Mouse (Mus musculus): ENCODE measurements around the gene H2-Aa. TPM values are rescaled to one million over a fixed set of nuclear protein-coding genes. Genes with fewer than 3 reads are reported as not detected.
A peak's percentile ranks its signal among the peaks of the same experiment; 100 is the strongest.

The H2-Aa gene
- total RNA-seq, 4 experiments from 2014 or later = 0.70 to 29.8 (median 13.8) TPM

- DNase-seq (ENCODE audit: low spot score in 2 of 2) = no peak
Observed at GRCm38 (mm10) chr17:34300691-34301566, 13.3 kb upstream of the H2-Aa start.

GRCm38 (mm10) chr17:34300071-34300470 lies 12.4 kb upstream of the H2-Aa start:
- no peak for DNase-seq (ENCODE audit: low spot score in 2 of 2)

GRCm38 (mm10) chr17:34299356-34299755 lies 11.7 kb upstream of the H2-Aa start:
- DNase-seq (ENCODE audit: low spot score in 2 of 2) = no peak

GRCm38 (mm10) chr17:34295891-34296794 lies 8.5 kb upstream of the H2-Aa start:
- no peak for DNase-seq (ENCODE audit: low spot score in 2 of 2)

GRCm38 (mm10) chr17:34295307-34295706 lies 7.7 kb upstream of the H2-Aa start:
- no peak for DNase-seq (ENCODE audit: low spot score in 2 of 2)

GRCm38 (mm10) chr17:34294249-34294648 lies 6.6 kb upstream of the H2-Aa start:
- no peak for DNase-seq (ENCODE audit: low spot score in 2 of 2)

GRCm38 (mm10) chr17:34293533-34293932 lies 5.9 kb upstream of the H2-Aa start:
- DNase-seq (ENCODE audit: low spot score in 2 of 2) = no peak

GRCm38 (mm10) chr17:34292570-34292969 lies 4.9 kb upstream of the H2-Aa start:
- no peak for DNase-seq (ENCODE audit: low spot score in 2 of 2)

DNA sequence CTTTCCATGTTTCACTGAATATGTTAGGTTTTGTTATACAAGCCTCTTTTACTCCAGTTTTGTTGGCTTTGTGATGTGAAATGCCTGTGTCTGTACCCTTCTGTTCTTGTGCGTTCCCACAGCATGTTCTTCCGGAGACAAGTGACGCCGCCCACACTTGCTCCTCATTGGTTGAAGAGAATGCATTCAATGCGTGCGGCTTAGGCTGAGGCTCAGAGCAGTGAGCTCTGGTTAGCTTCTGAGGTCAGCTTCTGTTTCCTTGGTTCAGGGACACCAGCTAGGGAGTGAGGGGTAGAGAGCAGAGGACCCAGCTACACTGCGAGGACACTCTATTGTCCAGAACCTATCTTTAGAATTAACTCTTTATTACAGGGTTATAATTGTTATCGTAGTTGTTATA lies 4.0 kb upstream of the H2-Aa start:
- peak; percentile 75 to 82 for DNase-seq (ENCODE audit: low spot score in 2 of 2)

GRCm38 (mm10) chr17:34288131-34288530 lies 508 bp upstream of the H2-Aa start:
- DNase-seq (ENCODE audit: low spot score in 2 of 2) = no peak

- DNase-seq (ENCODE audit: low spot score in 2 of 2) = no peak
Observed at GRCm38 (mm10) chr17:34286999-34287398, 624 bp downstream of the H2-Aa start.

GRCm38 (mm10) chr17:34286501-34286900 lies 1.1 kb downstream of the H2-Aa start:
- DNase-seq (ENCODE audit: low spot score in 2 of 2) = no peak

- no peak for DNase-seq (ENCODE audit: low spot score in 2 of 2)
Observed at GRCm38 (mm10) chr17:34285848-34286247, 1.8 kb downstream of the H2-Aa start.

DNA sequence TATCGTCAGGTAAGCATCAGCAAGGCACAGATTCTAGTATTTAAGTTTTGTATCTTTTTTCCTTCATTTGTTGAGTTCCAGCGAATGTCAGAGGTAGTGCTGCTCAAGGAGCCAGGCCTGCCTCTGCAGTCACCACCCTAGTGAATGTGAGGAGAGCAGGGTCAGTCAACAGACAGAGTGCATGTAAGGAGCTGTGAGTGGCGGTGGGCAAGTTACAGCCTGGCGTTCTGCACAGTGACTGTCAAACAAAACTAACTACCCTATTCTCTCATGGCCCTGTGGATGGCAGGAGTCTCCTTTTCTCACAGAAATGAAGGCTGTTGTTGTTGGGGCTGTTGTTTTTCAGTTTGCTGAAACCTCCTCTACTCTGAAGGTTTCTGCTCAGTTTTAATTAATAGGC lies 2.3 kb downstream of the H2-Aa start:
- DNase-seq (ENCODE audit: low spot score in 2 of 2) = no peak

DNA sequence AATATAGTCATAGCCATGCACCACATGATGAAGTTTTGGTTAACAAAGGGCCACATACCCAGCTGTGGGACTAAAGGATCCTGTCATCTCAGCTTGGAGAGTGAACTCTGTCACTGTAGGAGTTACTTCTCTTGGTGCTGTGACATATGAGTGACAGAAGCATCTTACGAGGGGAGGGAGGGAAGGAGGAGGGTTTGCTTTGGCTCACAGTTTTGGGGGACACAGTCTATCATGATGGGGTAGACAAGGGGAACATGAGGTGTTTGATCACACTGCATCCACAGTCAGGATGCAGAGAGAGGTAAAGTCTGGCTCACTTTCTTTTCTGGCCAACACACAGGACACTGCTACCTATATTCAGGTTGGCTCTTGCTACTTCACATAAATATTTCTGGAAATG lies 5.8 kb downstream of the H2-Aa start:
- DNase-seq (ENCODE audit: low spot score in 2 of 2) = no peak

GRCm38 (mm10) chr17:34280499-34281038 lies 7.1 kb downstream of the H2-Aa start:
- no peak for DNase-seq (ENCODE audit: low spot score in 2 of 2)

GRCm38 (mm10) chr17:34272102-34272501 lies 15.5 kb downstream of the H2-Aa start:
- DNase-seq (ENCODE audit: low spot score in 2 of 2) = no peak

- no peak for DNase-seq (ENCODE audit: low spot score in 2 of 2)
Observed at GRCm38 (mm10) chr17:34270940-34271339, 16.7 kb downstream of the H2-Aa start.

- DNase-seq (ENCODE audit: low spot score in 2 of 2) = no peak
Observed at GRCm38 (mm10) chr17:34270230-34270629, 17.4 kb downstream of the H2-Aa start.

DNA sequence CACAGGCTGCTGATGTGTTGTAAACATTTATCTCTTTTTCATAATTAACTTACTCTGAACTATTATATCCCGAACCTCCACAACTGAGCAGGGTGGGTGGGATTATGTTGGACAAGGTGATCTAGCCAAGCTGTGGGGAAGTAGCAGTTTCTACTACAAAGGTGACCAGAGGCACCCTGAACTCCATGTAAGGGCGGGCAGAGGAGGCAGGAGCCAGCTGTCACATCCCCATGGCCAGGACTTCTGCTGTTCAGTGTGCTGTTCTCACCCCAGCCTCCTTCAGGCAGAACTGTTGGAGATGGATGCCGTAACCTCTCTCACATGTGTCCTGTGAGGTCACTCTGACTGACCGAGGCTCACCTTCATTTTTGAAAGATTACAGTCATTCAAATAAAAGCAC lies 17.8 kb downstream of the H2-Aa start:
- no peak for DNase-seq (ENCODE audit: low spot score in 2 of 2)

DNA sequence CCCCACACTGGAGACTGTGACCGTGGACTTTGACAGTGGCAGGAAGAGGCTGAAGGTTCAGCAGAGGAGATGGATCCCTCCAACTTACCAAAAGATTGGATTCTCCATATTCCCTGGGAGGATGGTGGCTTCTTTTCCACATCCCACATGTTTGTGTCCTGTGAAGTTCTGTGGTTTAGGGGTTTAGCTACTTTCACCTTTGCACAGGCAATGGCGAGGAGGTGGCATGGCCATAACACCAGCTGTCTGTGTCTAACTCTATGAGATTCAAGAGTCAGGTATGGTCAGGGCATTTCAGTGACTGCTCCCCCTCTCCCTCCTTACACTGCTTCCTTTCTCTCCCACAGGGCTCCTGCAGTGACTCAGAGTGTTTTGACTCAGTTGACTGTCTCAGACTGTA lies 18.9 kb downstream of the H2-Aa start:
- DNase-seq (ENCODE audit: low spot score in 2 of 2) = no peak

- no peak for DNase-seq (ENCODE audit: low spot score in 2 of 2)
Observed at GRCm38 (mm10) chr17:34268262-34268661, 19.4 kb downstream of the H2-Aa start.

Data from layer of hippocampus, adult 8-10 months (tissue).